Mouse (Mus musculus) limb, embryonic 14.5 days (tissue): ENCODE measurements around the gene Cyth1. TPM values are rescaled to one million over a fixed set of nuclear protein-coding genes. Genes with fewer than 3 reads are reported as not detected.

Experiments used
- ATAC-seq: fragments of 200-750 bp; cut with Nextera tagmentation; 2 replicates; pipeline ENCODE4 v1.8.0; 2017; ENCODE audit warnings: low read depth, moderate number of reproducible peaks, moderate TSS enrichment; ENCODE audit not compliant: low FRiP score
- DNase-seq: peaks from one replicate; pipeline ENCODE4 v3.0.0-alpha.2; 2015; ENCODE audit warnings: low spot score
- H3K27ac ChIP-seq: fragments of 300-500 bp; sonication (generic); replicated peaks from 2 replicates; pipeline ENCODE4 v1.5.1; 2014; ENCODE audit warnings: low read depth, mild to moderate bottlenecking, low read length, moderate library complexity, mixed read lengths
- H3K27me3 ChIP-seq: fragments of 300-500 bp; sonication (generic); 2 replicates; pipeline ENCODE4 v1.6.1; 2014; ENCODE audit warnings: low read length, mixed read lengths; ENCODE audit not compliant: control insufficient read depth, insufficient read depth
- H3K36me3 ChIP-seq: fragments of 300-500 bp; sonication (generic); 2 replicates; pipeline ENCODE4 v1.6.1; 2014; ENCODE audit warnings: mild to moderate bottlenecking, low read length, moderate library complexity, mixed read lengths; ENCODE audit not compliant: control insufficient read depth, insufficient read depth
- H3K4me1 ChIP-seq: fragments of 300-500 bp; sonication (generic); 2 replicates; pipeline ENCODE4 v1.6.1; 2014; ENCODE audit warnings: antibody characterized with exemption, low read length, mixed read lengths; ENCODE audit not compliant: control insufficient read depth, insufficient read depth
- H3K4me2 ChIP-seq: fragments of 300-500 bp; sonication (generic); replicated peaks from 2 replicates; pipeline ENCODE4 v1.6.1; 2014; ENCODE audit warnings: low read depth, mild to moderate bottlenecking, low read length, moderate library complexity; ENCODE audit not compliant: severe bottlenecking
- H3K4me3 ChIP-seq: fragments of 300-500 bp; sonication (generic); replicated peaks from 2 replicates; pipeline ENCODE4 v1.5.1; 2014; ENCODE audit warnings: low read length
- H3K9ac ChIP-seq: fragments of 300-500 bp; sonication (generic); 2 replicates; pipeline ENCODE4 v1.6.1; 2014; ENCODE audit warnings: mild to moderate bottlenecking, low read depth, low read length, moderate library complexity; ENCODE audit not compliant: severe bottlenecking
- H3K9me3 ChIP-seq: fragments of 300-500 bp; sonication (generic); 2 replicates; pipeline ENCODE4 v1.6.1; 2016; ENCODE audit warnings: low read length; ENCODE audit not compliant: control insufficient read depth
- POLR2A ChIP-seq: fragments of 200-500 bp; IDR thresholded peaks from 2 replicates; pipeline ENCODE4 v1.8.0; 2012; ENCODE audit warnings: inconsistent platforms, mild to moderate bottlenecking, moderate library complexity, borderline replicate concordance; ENCODE audit not compliant: insufficient read depth, insufficient read length; ENCODE audit errors: extremely low read depth
- WGBS: fragments of 180-500 bp; shearing (Covaris S2); extraction: QIAGEN DNeasy Blood & Tissue Kit; methylation state at CpG from one replicate; pipeline ENCODE4 v1.1.7; 2014; 5-methylcytosine and 5-hydroxymethylcytosine counted together
- polyA plus RNA-seq, 2 experiments: library from polyadenylated mRNA; depleted of rRNA in 1 of 2; stranded (reverse) in 1 of 2; unstranded in 1 of 2; fragments of >200 nt; fragmentation: Nextera tagmentation in 1 of 2; extraction: Ambion mirVana in 1 of 2; gene quantifications; 2 replicates each; pipeline versions ENCODE4 v1.2.1 to v1.2.3; 2012 to 2014

Gene Cyth1
- polyA plus RNA-seq, 2 experiments: 13.5 to 22.3 TPM

GRCm38 (mm10) chr11:118196824-118197388 is 51.5 kb downstream of the Cyth1 start:
- Histone ChIP-seq H3K9ac (no peak overlapping the region), H3K27me3 (no peaks in the 10 kb centered on the region), H3K27ac (no peak overlapping the region), H3K4me1 (peaks cover 61% of the 10 kb centered on the region), H3K4me3 (no peak overlapping the region), H3K36me3 (0 out of 2 replicates have a peak, but pooled peaks cover 3% of the 10 kb centered on the region), H3K9me3 (no peaks in the 10 kb centered on the region), H3K4me2 (no peak overlapping the region)
- no peak for ATAC-seq
- no peak for DNase-seq
- TF ChIP-seq POLR2A: no peak
- WGBS: 56% methylated on average over 10 of the region's 10 CpGs

GRCm38 (mm10) chr11:118193390-118194147 is 54.8 kb downstream of the Cyth1 start:
- Histone ChIP-seq H3K4me2 (no peak overlapping the region), H3K4me1 (peaks cover 31% of the 10 kb centered on the region), H3K27me3 (no peaks in the 10 kb centered on the region), H3K9me3 (no peaks in the 10 kb centered on the region), H3K9ac (no peak overlapping the region), H3K27ac (no peak overlapping the region), H3K4me3 (no peak overlapping the region), H3K36me3 (peaks cover 25% of the 10 kb centered on the region)
- no peak for TF ChIP-seq POLR2A
- WGBS: 60% methylated on average over 14 of the region's 14 CpGs
- ATAC-seq: 0 out of 2 replicates have a peak, but pooled peaks have one; percentile 27
- DNase-seq: peak; percentile 78

DNA sequence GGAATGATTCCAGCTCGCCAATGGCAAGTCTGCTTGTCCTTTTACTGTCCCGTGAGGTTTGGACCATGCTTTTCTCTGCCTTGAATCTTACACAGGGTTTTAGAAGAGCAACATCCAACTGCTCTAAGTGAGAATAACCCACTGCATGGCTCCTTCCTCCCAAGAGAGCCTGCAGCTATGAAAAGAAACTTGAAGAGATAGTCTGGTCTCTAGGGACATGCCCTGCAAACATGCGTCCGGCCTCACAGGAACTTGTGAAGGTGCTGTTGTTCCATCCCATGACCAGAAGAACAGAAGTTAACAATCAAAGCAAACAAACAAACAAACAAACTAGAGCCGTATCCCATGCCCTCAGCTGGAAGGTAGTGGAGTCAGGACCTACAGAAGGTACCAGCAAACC is 55.4 kb downstream of the Cyth1 start:
- H3K4me1 ChIP-seq: peaks cover 25% of the 10 kb centered on the region
- WGBS: 79% methylated on average over 5 of the region's 5 CpGs
- no peaks in the 10 kb centered on the region for H3K27me3 ChIP-seq
- H3K36me3 ChIP-seq: peaks cover 31% of the 10 kb centered on the region
- ATAC-seq (no peak), DNase-seq (no peak)
- H3K9me3 ChIP-seq: no peaks in the 10 kb centered on the region
- no peak overlapping the region for H3K9ac ChIP-seq
- no peak for TF ChIP-seq POLR2A
- no peak overlapping the region for H3K4me2 ChIP-seq
- H3K27ac ChIP-seq: no peak overlapping the region
- H3K4me3 ChIP-seq: no peak overlapping the region

- Histone ChIP-seq H3K36me3 (peaks cover 81% of the 10 kb centered on the region), H3K9ac (no peak overlapping the region), H3K4me1 (no peaks in the 10 kb centered on the region), H3K4me2 (no peak overlapping the region), H3K27me3 (no peaks in the 10 kb centered on the region), H3K9me3 (no peaks in the 10 kb centered on the region), H3K27ac (no peak overlapping the region), H3K4me3 (no peak overlapping the region)
- no peak for TF ChIP-seq POLR2A
- WGBS: 88% methylated on average over 9 of the region's 9 CpGs
- DNase-seq (no peak), ATAC-seq (no peak)
Observed at GRCm38 (mm10) chr11:118182768-118183167, 65.6 kb downstream of the Cyth1 start.

- no peak overlapping the region for H3K4me3 ChIP-seq
- H3K9ac ChIP-seq: no peak overlapping the region
- no peaks in the 10 kb centered on the region for H3K9me3 ChIP-seq
- no peaks in the 10 kb centered on the region for H3K4me1 ChIP-seq
- TF ChIP-seq POLR2A: no peak
- H3K27me3 ChIP-seq: no peaks in the 10 kb centered on the region
- no peak overlapping the region for H3K27ac ChIP-seq
- 93% methylated on average over 4 of the region's 4 CpGs for WGBS
- H3K4me2 ChIP-seq: no peak overlapping the region
- DNase-seq (no peak), ATAC-seq (no peak)
- H3K36me3 ChIP-seq: peaks cover 82% of the 10 kb centered on the region
Observed at GRCm38 (mm10) chr11:118182353-118182752, 66.0 kb downstream of the Cyth1 start.
